Mouse (Mus musculus) C2C12 (cell line): ENCODE data around the gene Tlr4. TPM values are rescaled to one million over a fixed set of nuclear protein-coding genes. Genes with fewer than 3 reads are reported as not detected.

Experiments
- H3K27me3 ChIP-seq: one replicate; pipeline ENCODE4 v1.6.1; 2011; ENCODE audit not compliant: control insufficient read depth, insufficient read depth, insufficient read length
- H3K36me3 ChIP-seq: one replicate; pipeline ENCODE4 v1.6.1; 2011; ENCODE audit not compliant: control insufficient read depth, insufficient read depth
- H3K4me3 ChIP-seq: one replicate; pipeline ENCODE4 v1.5.1; 2011; ENCODE audit warnings: mild to moderate bottlenecking, control low read depth; ENCODE audit not compliant: poor library complexity, insufficient read depth, severe bottlenecking
- H3K79me2 ChIP-seq: one replicate; pipeline ENCODE4 v1.6.1; 2011; ENCODE audit not compliant: control insufficient read depth, insufficient read depth
- H3K79me3 ChIP-seq: one replicate; pipeline ENCODE4 v1.6.1; 2011; ENCODE audit warnings: low read depth, control low read depth
- H3ac ChIP-seq: one replicate; pipeline ENCODE3; 2011; ENCODE audit warnings: low read depth; ENCODE audit not compliant: control insufficient read depth, insufficient read length
- CEBPB ChIP-seq: IDR thresholded peaks from one replicate; pipeline ENCODE4 v1.6.1; 2011; ENCODE audit warnings: low read depth, mild to moderate bottlenecking, control low read depth, moderate library complexity
- CTCF ChIP-seq: IDR thresholded peaks from one replicate; pipeline ENCODE4 v1.5.1; 2011; ENCODE audit not compliant: control insufficient read depth, insufficient read depth, insufficient read length
- FOSL1 ChIP-seq: IDR thresholded peaks from one replicate; pipeline ENCODE4 v1.8.0; 2011; ENCODE audit warnings: mild to moderate bottlenecking, low read length; ENCODE audit not compliant: poor library complexity, insufficient read depth, severe bottlenecking
- MAX ChIP-seq: IDR thresholded peaks from one replicate; pipeline ENCODE4 v1.6.1; 2011; ENCODE audit warnings: mild to moderate bottlenecking, control low read depth
- MYOD1 ChIP-seq: IDR thresholded peaks from one replicate; pipeline ENCODE4 v1.6.1; 2011; ENCODE audit warnings: low read depth; ENCODE audit not compliant: control insufficient read depth, insufficient read length
- MYOG ChIP-seq: IDR thresholded peaks from one replicate; pipeline ENCODE4 v1.6.1; 2011; ENCODE audit not compliant: control insufficient read depth, insufficient read length; ENCODE audit errors: extremely low read depth
- USF1 ChIP-seq: IDR thresholded peaks from one replicate; pipeline ENCODE4 v1.6.1; 2011; ENCODE audit warnings: low read depth, mild to moderate bottlenecking, control low read depth, moderate library complexity
- polyA plus RNA-seq: library from polyadenylated mRNA; unstranded; fragments of >200 nt; fragmentation: generic; extraction: Trizol; gene quantifications from one replicate; pipeline ENCODE4 v1.2.1, GENCODE M21; 2012; ENCODE audit warnings: missing spikeins

Tlr4 gene
- polyA plus RNA-seq, 1 experiment: 3.3 TPM

DNA sequence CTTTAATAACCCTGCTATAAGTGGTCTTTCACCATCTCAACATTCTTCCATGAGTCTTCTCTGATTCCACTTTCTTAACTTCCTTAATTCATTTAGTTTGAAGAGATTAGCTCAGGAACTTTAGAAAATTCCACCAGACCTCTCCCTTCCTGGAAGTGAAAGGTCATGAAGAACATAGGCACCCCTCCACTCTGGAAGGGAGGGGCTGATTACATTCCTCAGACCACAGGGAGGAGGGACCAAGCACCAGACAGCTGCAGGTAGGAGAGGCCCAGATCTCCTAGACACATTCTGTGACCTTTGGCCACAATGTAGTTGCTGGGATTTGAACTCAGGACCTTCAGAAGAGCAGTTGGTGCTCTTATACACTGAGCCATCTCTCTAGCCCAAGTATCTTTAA, 72.7 kb downstream of the Tlr4 start:
- no peaks in the 10 kb centered on the region for H3K79me3 ChIP-seq
- no peaks in the 10 kb centered on the region for H3K36me3 ChIP-seq
- no peak overlapping the region for H3ac ChIP-seq
- H3K79me2 ChIP-seq: no peaks in the 10 kb centered on the region
- H3K27me3 ChIP-seq: no peaks in the 10 kb centered on the region
- H3K4me3 ChIP-seq: no peak overlapping the region
- no peak for TF ChIP-seq USF1
- TF ChIP-seq CTCF: no peak
- no peak for TF ChIP-seq MYOD1
- TF ChIP-seq MYOG: no peak
- TF ChIP-seq CEBPB: no peak
- no peak for TF ChIP-seq FOSL1
- no peak for TF ChIP-seq MAX

DNA sequence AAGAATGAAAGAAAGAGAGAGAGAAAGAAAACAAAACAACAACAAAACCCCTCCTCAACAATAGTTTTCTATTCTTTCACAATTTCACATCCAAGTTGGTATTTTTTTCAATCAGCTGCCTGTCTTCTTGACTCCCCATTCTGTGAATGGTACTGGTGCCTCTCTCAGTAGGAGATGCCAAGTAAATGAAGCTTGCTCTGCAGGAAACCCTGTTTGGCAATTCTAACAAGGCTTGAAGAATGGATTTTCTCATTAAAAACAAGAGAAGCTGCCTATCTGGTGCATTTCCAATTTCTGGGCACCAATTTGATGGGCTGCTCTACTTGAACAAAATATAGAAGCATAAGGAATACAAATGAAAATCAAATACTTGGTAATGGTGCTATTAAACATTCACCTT, 74.1 kb downstream of the Tlr4 start:
- TF ChIP-seq CEBPB (no peak), CTCF (no peak), USF1 (no peak), FOSL1 (no peak), MYOG (no peak), MAX (no peak), MYOD1 (no peak)
- Histone ChIP-seq H3K36me3 (no peaks in the 10 kb centered on the region), H3K4me3 (no peak overlapping the region), H3ac (no peak overlapping the region), H3K79me2 (no peaks in the 10 kb centered on the region), H3K79me3 (no peaks in the 10 kb centered on the region), H3K27me3 (no peaks in the 10 kb centered on the region)

DNA sequence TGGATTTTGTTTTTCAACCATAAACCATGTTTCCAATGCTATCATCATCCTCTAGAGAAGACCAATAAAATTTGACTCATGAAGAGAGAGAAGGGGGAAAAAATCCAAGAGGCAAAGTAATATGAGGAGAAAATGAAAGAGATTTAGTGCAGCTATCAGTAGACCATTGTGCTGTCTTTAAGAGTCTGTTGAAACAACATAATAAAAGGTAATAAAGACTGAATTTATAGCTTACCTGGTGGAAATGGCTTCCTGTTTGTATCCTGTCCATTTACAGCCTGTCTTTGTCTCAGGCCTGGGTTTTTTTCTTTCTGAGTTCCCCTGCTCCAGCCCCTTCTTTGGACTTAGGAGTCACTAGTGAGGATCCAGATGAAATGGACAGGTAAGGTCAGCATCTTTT, 81.0 kb downstream of the Tlr4 start:
- H3ac ChIP-seq: no peak overlapping the region
- no peaks in the 10 kb centered on the region for H3K79me2 ChIP-seq
- H3K27me3 ChIP-seq: no peaks in the 10 kb centered on the region
- TF ChIP-seq CEBPB (no peak), MYOD1 (no peak), MYOG (no peak), CTCF (no peak), MAX (no peak), FOSL1 (no peak), USF1 (no peak)
- no peak overlapping the region for H3K4me3 ChIP-seq
- H3K36me3 ChIP-seq: no peaks in the 10 kb centered on the region
- no peaks in the 10 kb centered on the region for H3K79me3 ChIP-seq

DNA sequence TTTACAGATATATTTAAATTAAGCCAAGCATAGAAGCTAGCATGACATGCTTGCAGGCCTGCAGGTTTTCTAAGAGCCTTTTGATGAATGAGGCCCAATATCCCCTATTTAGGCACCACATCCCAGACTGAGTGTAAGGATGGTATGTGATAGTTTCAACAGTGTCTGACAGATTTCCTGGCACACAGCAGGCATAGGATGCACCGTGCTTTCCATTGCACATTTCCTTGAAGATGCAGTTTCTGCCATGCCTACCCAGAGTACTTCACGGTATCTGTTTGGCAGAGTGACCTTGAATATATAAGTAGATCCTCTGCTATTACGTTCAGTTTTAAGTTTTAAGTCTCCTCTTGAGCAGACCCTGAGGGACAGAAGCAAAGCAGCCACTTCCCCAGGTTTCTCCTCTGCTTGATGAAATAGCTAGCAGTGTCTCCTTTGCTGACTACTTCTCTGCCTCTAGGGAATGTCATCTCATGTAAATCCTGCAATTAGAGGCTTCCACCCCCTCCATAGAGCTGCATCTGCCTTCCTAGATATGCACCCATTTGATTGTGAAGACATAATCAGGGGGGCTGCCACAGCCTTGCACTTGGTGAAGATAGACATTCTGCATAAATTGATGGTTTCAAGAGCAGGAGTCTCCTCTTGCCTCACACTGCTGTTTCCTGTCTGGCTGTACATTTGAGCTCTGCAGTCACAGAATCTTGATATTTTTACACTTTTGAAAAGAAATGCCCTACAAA, 92.4 kb downstream of the Tlr4 start:
- no peak overlapping the region for H3ac ChIP-seq
- no peak overlapping the region for H3K4me3 ChIP-seq
- TF ChIP-seq CTCF (no peak), MAX (no peak), FOSL1 (no peak), MYOG (no peak), MYOD1 (no peak), USF1 (no peak), CEBPB (no peak)
- no peaks in the 10 kb centered on the region for H3K79me3 ChIP-seq
- no peaks in the 10 kb centered on the region for H3K27me3 ChIP-seq
- no peaks in the 10 kb centered on the region for H3K79me2 ChIP-seq
- H3K36me3 ChIP-seq: no peaks in the 10 kb centered on the region

DNA sequence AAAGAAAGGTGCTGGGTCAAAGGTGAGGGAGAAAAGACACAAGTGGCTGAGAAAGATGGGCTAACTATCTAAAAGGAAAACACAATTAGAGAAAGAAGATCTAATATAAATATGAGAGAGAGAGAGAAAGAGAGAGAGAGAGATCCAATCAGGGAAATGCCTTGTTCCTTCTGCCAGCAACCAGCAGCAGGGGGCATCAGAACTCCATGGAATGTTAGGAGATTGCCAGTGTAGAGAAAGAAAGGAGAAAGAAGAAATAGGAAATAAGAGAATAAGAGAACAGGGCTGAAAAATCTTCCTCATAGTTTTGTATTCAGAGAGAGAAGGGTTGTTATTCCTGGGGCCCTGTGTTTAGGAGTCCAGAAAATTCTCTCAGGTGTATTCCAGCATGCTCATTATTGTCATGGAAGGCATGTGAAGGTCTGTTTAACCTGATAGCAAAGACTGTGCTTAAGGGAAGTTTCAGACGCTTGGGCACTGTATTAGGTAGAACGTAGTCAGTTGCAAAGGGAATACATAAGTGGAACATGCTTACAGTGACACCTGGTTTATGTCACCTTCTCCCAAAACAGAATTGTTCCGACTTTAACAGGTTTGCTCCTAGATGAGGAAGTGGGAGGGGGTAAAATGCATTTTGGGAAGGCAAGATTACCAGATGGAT, 96.4 kb downstream of the Tlr4 start:
- Histone ChIP-seq H3K27me3 (no peaks in the 10 kb centered on the region), H3ac (no peak overlapping the region), H3K4me3 (no peak overlapping the region), H3K79me3 (no peaks in the 10 kb centered on the region), H3K79me2 (no peaks in the 10 kb centered on the region), H3K36me3 (no peaks in the 10 kb centered on the region)
- TF ChIP-seq USF1: no peak
- no peak for TF ChIP-seq CTCF
- TF ChIP-seq MAX: no peak
- no peak for TF ChIP-seq MYOD1
- no peak for TF ChIP-seq MYOG
- no peak for TF ChIP-seq FOSL1
- TF ChIP-seq CEBPB: no peak
